Mouse (Mus musculus): ENCODE measurements around the gene Dusp15. TPM values are rescaled to one million over a fixed set of nuclear protein-coding genes. Genes with fewer than 3 reads are reported as not detected.

Gene Dusp15
- polyA plus RNA-seq, 1 experiment: 5.7 TPM

- no peak for TF ChIP-seq CTCF (IDR thresholded peaks at IDR 0.05; ENCODE audit: borderline replicate concordance, control insufficient read depth, extremely low read depth, insufficient read depth, low read length, poor library complexity)
- no peak for TF ChIP-seq POLR2A (IDR thresholded peaks at IDR 0.05; ENCODE audit: control insufficient read depth, extremely low read depth, insufficient read depth, low read length, poor library complexity)
- Histone ChIP-seq H3K27ac (ENCODE audit: control insufficient read depth, insufficient read depth, low read length) (no peak overlapping the region), H3K27me3 (ENCODE audit: control insufficient read depth, insufficient read depth, low read length) (no peaks in the 10 kb centered on the region; the same call in 1 of the 2 replicates), H3K4me1 (replicated peaks; ENCODE audit: control insufficient read depth, insufficient read depth, low read length) (peaks cover 14% of the 10 kb centered on the region), H3K4me3 (ENCODE audit: control insufficient read depth, insufficient read depth, low read length) (no peak overlapping the region), H3K36me3 (ENCODE audit: control insufficient read depth, insufficient read depth, low read length) (no peaks in the 10 kb centered on the region)
- 47% methylated on average over 6 of the region's 6 CpGs for WGBS
- no peak for DNase-seq
Measured at GRCm38 (mm10) chr2:152911432-152911831, 40.1 kb downstream of the Dusp15 start.

GRCm38 (mm10) chr2:152911031-152911430 lies 40.5 kb downstream of the Dusp15 start, which contains the start of gene Mylk2:
TSS of gene Mylk2 (plus strand) at chr2:152911352.
- 36% methylated on average over 12 of the region's 12 CpGs for WGBS
- TF ChIP-seq POLR2A (IDR thresholded peaks at IDR 0.05; ENCODE audit: control insufficient read depth, extremely low read depth, insufficient read depth, low read length, poor library complexity): no peak
- no peak for TF ChIP-seq CTCF (IDR thresholded peaks at IDR 0.05; ENCODE audit: borderline replicate concordance, control insufficient read depth, extremely low read depth, insufficient read depth, low read length, poor library complexity)
- no peak for DNase-seq
- Histone ChIP-seq H3K4me1 (replicated peaks; ENCODE audit: control insufficient read depth, insufficient read depth, low read length) (peaks cover 18% of the 10 kb centered on the region), H3K27ac (ENCODE audit: control insufficient read depth, insufficient read depth, low read length) (no peak within 1 kb of the TSS), H3K4me3 (ENCODE audit: control insufficient read depth, insufficient read depth, low read length) (no peak within 1 kb of the TSS), H3K27me3 (ENCODE audit: control insufficient read depth, insufficient read depth, low read length) (no peaks in the 10 kb centered on the region; the same call in 1 of the 2 replicates), H3K36me3 (ENCODE audit: control insufficient read depth, insufficient read depth, low read length) (no peaks in the 10 kb centered on the region)

- H3K4me3 ChIP-seq (ENCODE audit: control insufficient read depth, insufficient read depth, low read length): no peak overlapping the region
- WGBS: 91% methylated on average over 6 of the region's 6 CpGs
- TF ChIP-seq CTCF (IDR thresholded peaks at IDR 0.05; ENCODE audit: borderline replicate concordance, control insufficient read depth, extremely low read depth, insufficient read depth, low read length, poor library complexity) (no peak), POLR2A (IDR thresholded peaks at IDR 0.05; ENCODE audit: control insufficient read depth, extremely low read depth, insufficient read depth, low read length, poor library complexity) (no peak)
- DNase-seq: no peak
- no peaks in the 10 kb centered on the region; the same call in 1 of the 2 replicates for H3K27me3 ChIP-seq (ENCODE audit: control insufficient read depth, insufficient read depth, low read length)
- H3K27ac ChIP-seq (ENCODE audit: control insufficient read depth, insufficient read depth, low read length): no peak overlapping the region
- no peaks in the 10 kb centered on the region for H3K36me3 ChIP-seq (ENCODE audit: control insufficient read depth, insufficient read depth, low read length)
- peaks cover 24% of the 10 kb centered on the region for H3K4me1 ChIP-seq (replicated peaks; ENCODE audit: control insufficient read depth, insufficient read depth, low read length)
Measured at GRCm38 (mm10) chr2:152909848-152910247, 41.6 kb downstream of the Dusp15 start.

GRCm38 (mm10) chr2:152907114-152907943 lies 44.2 kb downstream of the Dusp15 start:
- Histone ChIP-seq H3K27ac (ENCODE audit: control insufficient read depth, insufficient read depth, low read length) (no peak overlapping the region), H3K4me3 (ENCODE audit: control insufficient read depth, insufficient read depth, low read length) (no peak overlapping the region), H3K4me1 (replicated peaks; ENCODE audit: control insufficient read depth, insufficient read depth, low read length) (peaks cover 38% of the 10 kb centered on the region), H3K36me3 (ENCODE audit: control insufficient read depth, insufficient read depth, low read length) (no peaks in the 10 kb centered on the region), H3K27me3 (ENCODE audit: control insufficient read depth, insufficient read depth, low read length) (no peaks in the 10 kb centered on the region)
- no peak for DNase-seq
- TF ChIP-seq CTCF (IDR thresholded peaks at IDR 0.05; ENCODE audit: borderline replicate concordance, control insufficient read depth, extremely low read depth, insufficient read depth, low read length, poor library complexity) (no peak), POLR2A (IDR thresholded peaks at IDR 0.05; ENCODE audit: control insufficient read depth, extremely low read depth, insufficient read depth, low read length, poor library complexity) (no peak)
- WGBS: 62% methylated on average over 14 of the region's 14 CpGs

- Histone ChIP-seq H3K4me3 (ENCODE audit: control insufficient read depth, insufficient read depth, low read length) (no peak overlapping the region), H3K27ac (ENCODE audit: control insufficient read depth, insufficient read depth, low read length) (no peak overlapping the region), H3K4me1 (replicated peaks; ENCODE audit: control insufficient read depth, insufficient read depth, low read length) (peaks cover 38% of the 10 kb centered on the region), H3K27me3 (ENCODE audit: control insufficient read depth, insufficient read depth, low read length) (no peaks in the 10 kb centered on the region), H3K36me3 (ENCODE audit: control insufficient read depth, insufficient read depth, low read length) (no peaks in the 10 kb centered on the region)
- TF ChIP-seq CTCF (IDR thresholded peaks at IDR 0.05; ENCODE audit: borderline replicate concordance, control insufficient read depth, extremely low read depth, insufficient read depth, low read length, poor library complexity) (no peak), POLR2A (IDR thresholded peaks at IDR 0.05; ENCODE audit: control insufficient read depth, extremely low read depth, insufficient read depth, low read length, poor library complexity) (no peak)
- 6% methylated on average over 9 of the region's 9 CpGs for WGBS
- DNase-seq: no peak
Measured at GRCm38 (mm10) chr2:152906274-152907037, 45.0 kb downstream of the Dusp15 start.

GRCm38 (mm10) chr2:152905036-152905829 lies 46.3 kb downstream of the Dusp15 start:
- Histone ChIP-seq H3K27ac (ENCODE audit: control insufficient read depth, insufficient read depth, low read length) (no peak overlapping the region), H3K36me3 (ENCODE audit: control insufficient read depth, insufficient read depth, low read length) (no peaks in the 10 kb centered on the region), H3K27me3 (ENCODE audit: control insufficient read depth, insufficient read depth, low read length) (no peaks in the 10 kb centered on the region), H3K4me3 (ENCODE audit: control insufficient read depth, insufficient read depth, low read length) (no peak overlapping the region), H3K4me1 (replicated peaks; ENCODE audit: control insufficient read depth, insufficient read depth, low read length) (peaks cover 38% of the 10 kb centered on the region)
- DNase-seq: no peak
- WGBS: 63% methylated on average over 11 of the region's 11 CpGs
- TF ChIP-seq CTCF (IDR thresholded peaks at IDR 0.05; ENCODE audit: borderline replicate concordance, control insufficient read depth, extremely low read depth, insufficient read depth, low read length, poor library complexity) (no peak), POLR2A (IDR thresholded peaks at IDR 0.05; ENCODE audit: control insufficient read depth, extremely low read depth, insufficient read depth, low read length, poor library complexity) (no peak)

Data from thymus, adult 2 months (tissue).